7 mouse cellular contexts compared by ENCODE assay signal in the genomic region with DNA sequence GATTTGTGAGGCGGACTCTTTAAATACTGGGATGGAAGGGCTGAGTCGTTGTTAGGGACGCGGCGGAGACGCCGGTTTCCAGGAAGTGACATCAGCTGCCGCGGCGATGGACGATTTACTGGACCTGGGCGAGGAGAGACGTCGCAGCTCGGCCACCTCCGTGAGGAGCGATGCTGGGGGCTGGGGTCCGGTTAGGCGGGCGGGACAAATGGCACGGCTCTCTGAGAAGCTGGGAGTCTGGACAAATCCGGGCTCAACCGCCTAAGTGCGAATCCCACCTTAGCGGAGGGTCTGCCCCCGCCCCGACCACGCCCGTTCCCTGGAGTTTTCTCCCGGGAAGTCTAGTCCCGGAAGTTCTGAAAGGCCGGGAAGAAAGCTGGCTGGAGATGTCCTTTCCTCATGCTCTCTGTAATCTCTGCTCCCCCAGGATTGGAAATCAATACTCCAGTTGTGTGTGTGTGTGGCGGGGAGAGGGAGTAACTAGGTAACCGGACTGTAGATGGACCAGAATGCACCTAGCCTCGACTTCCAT. TPM values are rescaled to one million over a fixed set of nuclear protein-coding genes. Genes with fewer than 3 reads are reported as not detected.
DNase-seq lines count a peak whose midpoint lies in the region; ATAC-seq and TF ChIP-seq lines count a peak whose summit lies in the region.

A gene (plus strand): TSS at position 61 of the 532 bp plus-strand sequence.

- no peak within 1 kb of the TSS for H3K27ac ChIP-seq in cortical plate, adult 2 months (ENCODE audit: insufficient read depth, low read length)
- H3K27ac ChIP-seq in midbrain, embryonic 11.5 days (ENCODE audit: low read depth, low read length) = no peak within 1 kb of the TSS
- 0 out of 2 replicates have a peak within 1 kb of the TSS, but pooled peaks have one; percentile 22 for H3K27ac ChIP-seq in small intestine, adult 2 months (ENCODE audit: insufficient read depth, low read depth, low read length)

- H3K36me3 ChIP-seq in midbrain, embryonic 11.5 days (ENCODE audit: control insufficient read depth, insufficient read depth, low read length) = no peaks in the 10 kb centered on the region; the same call in 1 of the 2 replicates
- H3K36me3 ChIP-seq in small intestine, adult 2 months (ENCODE audit: control insufficient read depth, insufficient read depth, low read length) = no peaks in the 10 kb centered on the region; the same call in 1 of the 2 replicates

- intact Hi-C loops in left cerebral cortex, postnatal 36 days (cut with DNase I) = no loop called here

- peak; percentile 31 for ATAC-seq in inflammation-experienced regulatory T-cells, adult 6 months
- ATAC-seq in midbrain, embryonic 11.5 days (ENCODE audit: low FRiP score) = peak; percentile 68

- WGBS in midbrain, embryonic 11.5 days = 0% methylated on average over 35 of the region's 35 CpGs
- WGBS in small intestine, adult 2 months = under 1% methylated on average over 35 of the region's 35 CpGs

- H3K9me3 ChIP-seq in midbrain, embryonic 11.5 days (ENCODE audit: control insufficient read depth, low read length) = no peaks in the 10 kb centered on the region

- TF ChIP-seq CTCF in cortical plate, adult 2 months (IDR thresholded peaks at IDR 0.05; ENCODE audit: extremely low read depth, insufficient read depth, low read length) = no peak
- no peak for TF ChIP-seq CTCF in small intestine, adult 2 months (IDR thresholded peaks at IDR 0.05; ENCODE audit: extremely low read depth, insufficient read length, insufficient replicate concordance, low read depth, low read length)

- H3K4me1 ChIP-seq in cortical plate, adult 2 months (ENCODE audit: control insufficient read depth, insufficient read depth, low read length) = peaks cover 5% of the 10 kb centered on the region; the same call in 1 of the 2 replicates
- H3K4me1 ChIP-seq in midbrain, embryonic 11.5 days (ENCODE audit: control insufficient read depth, insufficient read depth, low read length) = peaks cover 10% of the 10 kb centered on the region
- H3K4me1 ChIP-seq in small intestine, adult 2 months (ENCODE audit: control insufficient read depth, insufficient read depth, insufficient read length, low read length) = 0 out of 2 replicates have a peak, but pooled peaks cover 2% of the 10 kb centered on the region

- peak; percentile 78; the same call in 1 of the 2 replicates for TF ChIP-seq POLR2A in cortical plate, adult 2 months (IDR thresholded peaks at IDR 0.05; ENCODE audit: extremely low read depth, insufficient read depth, low read length)
- peak; percentile 58; the same call in 1 of the 2 replicates for TF ChIP-seq POLR2A in small intestine, adult 2 months (IDR thresholded peaks at IDR 0.05; ENCODE audit: low read depth, low read length)

- H3K9ac ChIP-seq in midbrain, embryonic 11.5 days (ENCODE audit: low read length) = peak within 1 kb of the TSS; percentile 66

- peak; percentile 91 for DNase-seq in adrenal gland, adult 2 months
- DNase-seq in gastrocnemius, postnatal 25 days = peak; percentile 82
- DNase-seq in left cerebral cortex, postnatal 36 days (ENCODE audit: low spot score in 2 of 2) = peak; percentile 85 to 86
- DNase-seq in midbrain, embryonic 11.5 days (ENCODE audit: low spot score, missing footprints) = peak; percentile 98

- H3K27me3 ChIP-seq in midbrain, embryonic 11.5 days (ENCODE audit: control insufficient read depth, insufficient read depth, low read length) = no peaks in the 10 kb centered on the region; the same call in 1 of the 2 replicates
- peaks cover 9% of the 10 kb centered on the region; the same call in 1 of the 2 replicates for H3K27me3 ChIP-seq in small intestine, adult 2 months (ENCODE audit: control insufficient read depth, insufficient read depth, low read length)

- H3K4me3 ChIP-seq in cortical plate, adult 2 months (ENCODE audit: insufficient read depth, low read length) = peak within 1 kb of the TSS; percentile 82
- H3K4me3 ChIP-seq in midbrain, embryonic 11.5 days (ENCODE audit: low read depth, low read length) = peak within 1 kb of the TSS; percentile 67
- peak within 1 kb of the TSS; percentile 73 for H3K4me3 ChIP-seq in small intestine, adult 2 months (ENCODE audit: low read depth, low read length)

- H3K4me2 ChIP-seq in midbrain, embryonic 11.5 days = peak within 1 kb of the TSS; percentile 63

RNA-seq across cellular contexts. Expression of the gene that starts here (rescaled TPM):
- 10 to 100 TPM; 18.3 to 30.3 TPM for total RNA-seq in adrenal gland, adult 2 months (2021)
- polyA plus RNA-seq in adrenal gland, adult 2 months (2012; rRNA removed) = 10.6 and 10.9 TPM in 2 replicates
- 22.1 and 26.2 TPM in 2 replicates for polyA plus RNA-seq in cortical plate, adult 2 months (2012; rRNA removed)
- 1 to 10 TPM; 7.8 to 9.5 TPM for total RNA-seq in gastrocnemius, postnatal 25 days (2021)
- 1 to 10 TPM; 5.0 to 7.1 (median 6.8) TPM for polyA plus RNA-seq in inflammation-experienced regulatory T-cells, adult 6 months (2017; shearing (Covaris generic))
- total RNA-seq in left cerebral cortex, postnatal 36 days (2021) = 10 to 100 TPM; 14.4 to 15.8 TPM
- polyA plus RNA-seq in midbrain, embryonic 11.5 days (2014; fragmentation: Nextera tagmentation; extraction: Ambion mirVana) = 89.8 and 95.4 TPM in 2 replicates
- polyA plus RNA-seq in small intestine, adult 2 months (2012; rRNA removed) = 6.1 and 15.2 TPM in 2 replicates
